Mouse (Mus musculus) megakaryocyte-erythroid progenitor cell, adult 5-6 weeks (primary cell): Measurements from ENCODE around the gene Abcc8. TPM values are rescaled to one million over a fixed set of nuclear protein-coding genes. Genes with fewer than 3 reads are reported as not detected.
A peak's percentile ranks its signal among the peaks of the same experiment; 100 is the strongest.
"Not testable (repeated sequence)": the region's sequence is repeated elsewhere in the genome, so short reads cannot be mapped to it uniquely, and the experiment has no call there.

Source experiments
- ATAC-seq: replicated peaks from 2 replicates; pipeline ENCODE4 v1.8.0; 2016; ENCODE audit warnings: mild to moderate bottlenecking, inconsistent platforms; ENCODE audit not compliant: severe bottlenecking, poor library complexity, low FRiP score, low TSS enrichment
- total RNA-seq, 2 experiments: library from RNA; stranded (forward) in 1 of 2; stranded (reverse) in 1 of 2; fragments of 200-1000, 215-1000 nt in 1 of 2; fragments of >200 nt in 1 of 2; fragmentation: Nextera tagmentation in 1 of 2; gene quantifications; 2 replicates each; pipeline ENCODE4 v1.2.3; 2014 to 2017

The Abcc8 gene
- total RNA-seq (2014; fragmentation: Nextera tagmentation) = not detected in 2 replicates
- total RNA-seq (2017) = not detected in 2 replicates

GRCm38 (mm10) chr7:46179431-46180275 lies at the start of gene Abcc8:
TSS of gene Abcc8 (minus strand) at chr7:46180033.
- no peak for ATAC-seq

GRCm38 (mm10) chr7:46226936-46227335 lies 47.1 kb upstream of the Abcc8 start:
- ATAC-seq = no peak

- peak; percentile 47; the same call in 1 of the 2 replicates for ATAC-seq
Observed at GRCm38 (mm10) chr7:46226253-46226652, 46.4 kb upstream of the Abcc8 start.

GRCm38 (mm10) chr7:46220591-46221129 lies 40.8 kb upstream of the Abcc8 start:
- no peak for ATAC-seq

DNA sequence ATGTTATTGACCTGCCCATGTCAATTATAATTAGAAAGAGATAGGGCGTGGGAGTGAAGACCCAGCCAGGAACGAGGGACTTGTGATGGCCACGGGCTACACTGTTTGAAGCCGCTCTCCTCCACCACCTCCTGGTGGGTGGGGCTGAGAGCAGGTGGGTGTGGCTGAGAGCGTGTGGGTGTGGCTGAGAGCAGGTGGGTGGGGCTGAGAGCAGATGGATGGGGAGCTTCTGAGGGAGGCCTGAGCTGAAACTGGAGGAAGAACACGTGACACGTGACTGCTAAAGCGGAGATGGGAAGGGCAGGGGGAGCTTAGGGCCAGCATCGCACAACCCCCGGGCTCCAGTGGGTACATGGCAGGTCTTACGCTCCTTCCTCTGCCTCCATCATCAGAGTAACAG lies 38.6 kb upstream of the Abcc8 start:
- peak; percentile 80; the same call in 1 of the 2 replicates for ATAC-seq

DNA sequence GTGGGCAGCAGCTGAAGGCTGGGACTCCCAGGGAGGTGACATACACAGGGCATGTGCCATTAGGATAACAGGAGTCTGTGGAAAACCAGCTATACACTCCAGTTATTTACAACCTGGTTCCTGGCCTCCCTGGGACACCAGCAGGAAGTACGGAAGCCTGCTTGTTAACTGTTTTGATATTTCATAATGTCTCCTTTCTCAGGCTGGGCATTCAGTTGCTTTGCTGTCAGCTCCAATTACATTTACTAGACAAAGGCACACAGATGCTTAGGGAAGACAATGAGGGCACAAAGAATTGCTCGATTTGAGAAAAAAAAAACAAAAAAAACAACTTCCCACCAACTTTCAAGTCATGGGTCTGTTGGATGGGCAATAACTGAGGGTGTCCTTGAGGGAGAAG lies 36.6 kb upstream of the Abcc8 start:
- no peak for ATAC-seq

DNA sequence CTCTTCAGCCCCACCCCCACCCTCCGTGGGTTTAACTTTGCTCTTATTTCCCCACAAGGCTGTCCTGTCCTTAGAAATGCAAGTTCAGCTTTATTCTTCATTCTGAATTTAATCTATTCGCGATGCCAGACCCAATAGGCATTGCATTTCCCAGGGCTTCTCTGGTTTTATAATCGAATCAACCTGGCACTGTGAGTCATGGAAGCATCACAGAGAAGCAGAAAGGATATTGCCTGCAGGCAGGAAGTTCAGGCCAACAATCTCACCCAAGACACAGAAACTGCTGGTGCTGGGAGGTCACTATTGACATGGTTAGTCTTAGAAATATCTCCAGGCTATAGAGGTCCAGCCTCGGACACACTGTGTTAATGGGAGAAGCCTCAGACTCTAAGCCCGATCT lies 30.4 kb upstream of the Abcc8 start:
- ATAC-seq = no peak

- no peak for ATAC-seq
Observed at GRCm38 (mm10) chr7:46208131-46208530, 28.3 kb upstream of the Abcc8 start.

DNA sequence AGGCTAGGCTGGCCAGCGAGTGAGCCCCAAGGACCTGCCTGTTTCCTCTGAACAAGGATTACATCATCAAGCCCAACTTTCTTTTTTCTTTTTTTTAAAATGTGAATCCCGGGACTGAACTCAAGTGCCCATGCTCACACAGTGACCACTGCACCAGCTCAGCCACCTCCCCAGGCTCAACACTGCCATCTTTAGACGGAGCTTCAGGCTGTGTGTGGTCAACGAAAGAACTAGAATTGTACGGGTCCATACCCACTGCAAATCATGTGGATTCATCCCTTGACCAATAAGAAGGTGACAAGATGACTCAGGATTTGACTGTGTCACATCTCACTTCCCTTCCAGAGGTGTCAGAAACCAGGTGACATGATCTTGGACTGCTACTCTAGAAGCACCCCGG lies 24.9 kb upstream of the Abcc8 start:
- no peak for ATAC-seq

- no peak for ATAC-seq
Observed at GRCm38 (mm10) chr7:46204046-46204471, 24.2 kb upstream of the Abcc8 start.

DNA sequence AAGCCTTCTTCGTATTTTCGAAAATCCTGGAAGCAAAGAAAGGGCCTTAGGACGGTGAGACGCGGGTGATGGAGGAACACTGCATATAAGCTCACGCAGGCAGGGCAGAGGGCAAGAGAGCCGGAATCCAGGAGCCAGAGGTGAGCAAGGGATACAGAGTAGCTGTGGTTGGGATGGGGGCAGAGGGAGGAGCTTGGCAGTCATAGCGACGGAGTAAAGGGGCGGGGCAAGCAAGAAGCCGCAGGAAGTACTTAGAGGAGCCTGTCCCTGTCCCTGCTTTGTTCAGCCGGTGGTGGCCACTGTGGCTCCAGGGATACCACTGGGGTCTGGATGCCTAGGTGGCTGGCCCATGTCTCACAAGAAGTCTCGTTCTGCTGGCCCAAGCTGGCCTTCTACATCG lies 21.8 kb upstream of the Abcc8 start:
- ATAC-seq = no peak

- ATAC-seq = no peak
Observed at GRCm38 (mm10) chr7:46200021-46200420, 20.2 kb upstream of the Abcc8 start.

- no peak for ATAC-seq
Observed at GRCm38 (mm10) chr7:46195356-46195755, 15.5 kb upstream of the Abcc8 start.

GRCm38 (mm10) chr7:46184232-46184631 lies 4.4 kb upstream of the Abcc8 start:
- ATAC-seq = no peak

- peak; percentile 83 for ATAC-seq
Observed at GRCm38 (mm10) chr7:46181590-46181989, 1.8 kb upstream of the Abcc8 start.

GRCm38 (mm10) chr7:46168980-46169379 lies 10.9 kb downstream of the Abcc8 start:
- ATAC-seq = not testable (repeated sequence)

- ATAC-seq = no peak
Observed at GRCm38 (mm10) chr7:46168402-46168801, 11.4 kb downstream of the Abcc8 start.

GRCm38 (mm10) chr7:46167901-46168300 lies 11.9 kb downstream of the Abcc8 start:
- ATAC-seq = no peak

DNA sequence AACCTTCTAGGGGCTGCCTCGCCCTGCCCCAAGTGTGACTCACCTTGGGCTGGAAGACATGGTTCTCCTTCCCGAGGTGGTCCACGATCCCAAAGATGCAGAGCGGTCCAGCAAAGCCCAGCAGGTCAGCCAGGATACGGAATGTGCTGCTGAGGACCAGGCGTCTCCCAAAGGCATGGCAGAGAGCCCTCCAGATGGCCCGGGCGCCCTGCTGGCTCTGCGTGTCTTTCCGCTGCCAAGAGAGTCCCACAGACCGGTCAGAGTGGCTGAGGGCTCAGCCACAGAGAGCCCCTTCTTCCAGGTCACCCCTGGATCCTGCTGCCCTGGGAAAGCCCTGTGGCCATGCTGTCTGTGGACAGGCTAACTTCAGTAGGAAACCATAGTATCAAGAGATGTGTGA lies 14.0 kb downstream of the Abcc8 start:
- ATAC-seq = no peak

DNA sequence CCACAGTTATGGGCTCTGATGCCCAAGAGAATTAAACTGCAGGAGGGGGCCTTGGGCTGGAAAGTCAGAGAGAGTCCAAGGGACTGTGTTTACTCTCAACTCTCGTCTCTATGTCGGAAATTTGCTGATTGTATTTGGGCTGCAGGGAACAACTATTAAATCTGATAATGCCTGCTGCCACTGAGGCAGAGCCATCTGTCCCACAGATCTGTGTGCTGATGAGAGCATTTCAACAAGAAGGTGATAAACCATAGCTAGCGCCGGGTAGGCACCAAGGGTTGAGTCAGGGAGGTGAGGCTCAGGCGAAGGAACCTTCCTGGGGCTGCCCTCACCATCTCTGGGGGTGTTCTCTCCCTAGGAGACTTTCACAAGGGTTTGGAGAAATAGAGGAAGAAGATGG lies 17.1 kb downstream of the Abcc8 start:
- no peak for ATAC-seq

- no peak for ATAC-seq
Observed at GRCm38 (mm10) chr7:46162132-46162727, 17.6 kb downstream of the Abcc8 start.
